Mouse (Mus musculus) myocyte (in vitro differentiated cells): ENCODE data around the gene Irx1.

Experiments used
- MYOD1 ChIP-seq, 3 experiments: IDR thresholded peaks; one replicate each; pipeline ENCODE4 v1.6.1; 2011; ENCODE audit warnings: control low read depth in 2 of 3, low read depth in 2 of 3, mild to moderate bottlenecking in 2 of 3, moderate library complexity in 1 of 3; ENCODE audit not compliant: insufficient read length in 2 of 3, control insufficient read depth in 1 of 3
- POLR2A ChIP-seq: IDR thresholded peaks from one replicate; pipeline ENCODE4 v1.6.1; 2011; ENCODE audit warnings: low read depth, mild to moderate bottlenecking, control low read depth, moderate library complexity; ENCODE audit not compliant: insufficient read length

- no peak for TF ChIP-seq POLR2A
- TF ChIP-seq MYOD1 (IDR thresholded peaks at IDR 0.05; ENCODE audit: control insufficient read depth in 1 of 3, insufficient read length in 2 of 3, low read depth in 2 of 3) = no peak
Measured at GRCm38 (mm10) chr13:71951966-71952365, 11.6 kb downstream of the Irx1 start.
